Mouse (Mus musculus): Measurements from ENCODE around the gene Nop2.
A peak's percentile ranks its signal among the peaks of the same experiment; 100 is the strongest.

DNA sequence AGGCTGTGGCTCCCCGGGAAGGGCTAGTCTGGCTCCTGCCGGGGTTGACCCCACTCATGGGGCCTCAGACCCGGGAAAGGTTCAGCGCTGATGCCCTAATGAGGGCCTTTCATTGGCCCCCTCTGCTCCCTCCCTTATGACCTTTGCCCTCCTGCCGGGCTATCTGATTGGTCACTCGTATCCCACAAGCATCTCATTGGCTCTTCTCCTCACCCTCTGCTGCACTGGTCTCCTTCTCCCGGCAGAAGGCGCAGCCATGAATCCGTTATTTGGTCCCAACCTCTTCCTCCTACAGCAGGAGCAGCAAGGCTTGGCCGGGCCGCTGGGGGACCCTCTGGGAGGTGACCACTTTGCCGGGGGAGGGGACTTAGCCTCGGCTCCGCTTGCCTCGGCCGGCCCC lies 13.3 kb downstream of the Nop2 start, which contains the start of gene Iffo1:
- peak; percentile 37; the same call in 1 of the 2 replicates for TF ChIP-seq CTCF (IDR thresholded peaks at IDR 0.05; ENCODE audit: extremely low read depth, insufficient read length, insufficient replicate concordance, low read depth, low read length)
- peak; percentile 42; the same call in 1 of the 2 replicates for TF ChIP-seq POLR2A (IDR thresholded peaks at IDR 0.05; ENCODE audit: low read depth, low read length)

All from small intestine, adult 2 months (tissue).